Mouse (Mus musculus) heart, postnatal 0 days (tissue): ENCODE measurements at regions not wholly inside any gene's neighbourhood (a gene's known extent, or its start where the extent isn't known, plus 50 kb on each side); places are given as distances from the start of the nearest gene placed in this dataset.

Experiments used
- ATAC-seq: fragments of 200-750 bp; cut with Nextera tagmentation; 2 replicates; pipeline ENCODE4 v1.8.0; 2017; ENCODE audit warnings: low read depth, moderate number of reproducible peaks, moderate library complexity; ENCODE audit not compliant: insufficient read depth
- DNase-seq: peaks from one replicate; pipeline ENCODE4 v3.0.0-alpha.2; 2016; ENCODE audit warnings: low spot score
- H3K27ac ChIP-seq: fragments of 300-500 bp; sonication (generic); 2 replicates; pipeline ENCODE4 v1.5.1; 2014; ENCODE audit warnings: low read depth, mild to moderate bottlenecking
- H3K27me3 ChIP-seq: fragments of 300-500 bp; sonication (generic); 2 replicates; pipeline ENCODE4 v1.6.1; 2014; ENCODE audit warnings: low read length, mixed read lengths; ENCODE audit not compliant: control insufficient read depth, insufficient read depth
- H3K36me3 ChIP-seq: fragments of 300-500 bp; sonication (generic); replicated peaks from 2 replicates; pipeline ENCODE4 v1.6.1; 2014; ENCODE audit warnings: low read length, mixed read lengths; ENCODE audit not compliant: control insufficient read depth, insufficient read depth
- H3K4me1 ChIP-seq: fragments of 300-500 bp; sonication (generic); 2 replicates; pipeline ENCODE4 v1.6.1; 2014; ENCODE audit warnings: antibody characterized with exemption; ENCODE audit not compliant: control insufficient read depth, insufficient read depth
- H3K4me2 ChIP-seq: fragments of 300-500 bp; sonication (generic); 2 replicates; pipeline ENCODE4 v1.6.1; 2014; ENCODE audit warnings: low read depth, mild to moderate bottlenecking, low read length, moderate library complexity
- H3K4me3 ChIP-seq: fragments of 300-500 bp; sonication (generic); 2 replicates; pipeline ENCODE4 v1.5.1; 2014; ENCODE audit warnings: low read depth, low read length
- H3K9ac ChIP-seq: fragments of 300-500 bp; sonication (generic); replicated peaks from 2 replicates; pipeline ENCODE4 v1.6.1; 2014; ENCODE audit warnings: low read depth, low read length, mixed read lengths
- H3K9me3 ChIP-seq: fragments of 300-500 bp; sonication (generic); replicated peaks from 2 replicates; pipeline ENCODE4 v1.6.1; 2016; ENCODE audit warnings: low read length; ENCODE audit not compliant: control insufficient read depth
- CTCF ChIP-seq: IDR thresholded peaks from 2 replicates; pipeline ENCODE4 v1.5.1; 2016; ENCODE audit warnings: antibody characterized with exemption, control low read depth, low read depth
- EP300 ChIP-seq: IDR thresholded peaks from 2 replicates; pipeline ENCODE4 v1.6.1; 2016; ENCODE audit warnings: antibody characterized with exemption, low read depth
- WGBS: fragments of 180-500 bp; shearing (Covaris S2); extraction: QIAGEN DNeasy Blood & Tissue Kit; methylation state at CpG from one replicate; pipeline ENCODE4 v1.1.7; 2014; 5-methylcytosine and 5-hydroxymethylcytosine counted together

- no peak overlapping the region for H3K27ac ChIP-seq
- no peaks in the 10 kb centered on the region for H3K27me3 ChIP-seq
- 62% methylated on average over 1 of the region's 1 CpGs for WGBS
- H3K4me3 ChIP-seq = no peak overlapping the region
- no peak overlapping the region for H3K4me2 ChIP-seq
- ATAC-seq (no peak), DNase-seq (no peak)
- no peaks in the 10 kb centered on the region for H3K36me3 ChIP-seq
- H3K9ac ChIP-seq = no peak overlapping the region
- TF ChIP-seq CTCF (no peak), EP300 (no peak)
- H3K9me3 ChIP-seq = no peaks in the 10 kb centered on the region
- H3K4me1 ChIP-seq = no peaks in the 10 kb centered on the region
These were observed 356.6 kb downstream of the Serpinb8 start for GRCm38 (mm10) chr1:107946204-107946939.

- 59% methylated on average over 2 of the region's 2 CpGs for WGBS
- Histone ChIP-seq H3K27me3 (no peaks in the 10 kb centered on the region), H3K4me1 (no peaks in the 10 kb centered on the region), H3K36me3 (no peaks in the 10 kb centered on the region), H3K27ac (no peak overlapping the region), H3K9ac (no peak overlapping the region), H3K9me3 (no peaks in the 10 kb centered on the region), H3K4me3 (no peak overlapping the region), H3K4me2 (no peak overlapping the region)
- DNase-seq = no peak
- TF ChIP-seq CTCF (no peak), EP300 (no peak)
- no peak for ATAC-seq
These were observed 360.6 kb downstream of the Serpinb8 start for GRCm38 (mm10) chr1:107950396-107950795.

- no peak overlapping the region for H3K27ac ChIP-seq
- H3K4me3 ChIP-seq = no peak overlapping the region
- H3K9me3 ChIP-seq = no peaks in the 10 kb centered on the region
- no peak for DNase-seq
- no peak overlapping the region for H3K9ac ChIP-seq
- H3K27me3 ChIP-seq = no peaks in the 10 kb centered on the region
- no peaks in the 10 kb centered on the region for H3K4me1 ChIP-seq
- no peak for ATAC-seq
- H3K36me3 ChIP-seq = no peaks in the 10 kb centered on the region
- no peak overlapping the region for H3K4me2 ChIP-seq
- no peak for TF ChIP-seq EP300
- TF ChIP-seq CTCF = no peak
These were observed 371.2 kb downstream of the Serpinb8 start for GRCm38 (mm10) chr1:107961009-107961408.

- ATAC-seq = no peak
- WGBS = 26% methylated on average over 8 of the region's 8 CpGs
- no peak for DNase-seq
These were observed 386.0 kb downstream of the Serpinb8 start for GRCm38 (mm10) chr1:107975626-107976335.

GRCm38 (mm10) chr1:107977686-107978085 lies 387.9 kb downstream of the Serpinb8 start:
- WGBS = 52% methylated on average over 2 of the region's 2 CpGs
- Histone ChIP-seq H3K9me3 (no peaks in the 10 kb centered on the region), H3K9ac (no peak overlapping the region), H3K4me2 (no peak overlapping the region), H3K27me3 (no peaks in the 10 kb centered on the region), H3K4me3 (no peak overlapping the region), H3K36me3 (no peaks in the 10 kb centered on the region), H3K27ac (no peak overlapping the region), H3K4me1 (no peaks in the 10 kb centered on the region)
- ATAC-seq (no peak), DNase-seq (no peak)
- no peak for TF ChIP-seq CTCF
- TF ChIP-seq EP300 = no peak

More at GRCm38 (mm10) chr1:107975626-107976335, 386.0 kb downstream of the Serpinb8 start:
- Histone ChIP-seq H3K9me3 (no peaks in the 10 kb centered on the region), H3K36me3 (no peaks in the 10 kb centered on the region), H3K9ac (no peak overlapping the region), H3K27me3 (no peaks in the 10 kb centered on the region), H3K4me1 (no peaks in the 10 kb centered on the region), H3K4me3 (no peak overlapping the region), H3K4me2 (no peak overlapping the region), H3K27ac (no peak overlapping the region)
- no peak for TF ChIP-seq CTCF
- TF ChIP-seq EP300 = no peak

GRCm38 (mm10) chr1:107978411-107978810 lies 388.6 kb downstream of the Serpinb8 start:
- TF ChIP-seq EP300 = no peak
- no peak for TF ChIP-seq CTCF
- WGBS = 33% methylated on average over 5 of the region's 5 CpGs
- Histone ChIP-seq H3K4me2 (no peak overlapping the region), H3K36me3 (no peaks in the 10 kb centered on the region), H3K9ac (no peak overlapping the region), H3K27ac (no peak overlapping the region), H3K4me1 (no peaks in the 10 kb centered on the region), H3K27me3 (no peaks in the 10 kb centered on the region), H3K4me3 (no peak overlapping the region), H3K9me3 (no peaks in the 10 kb centered on the region)
- ATAC-seq (no peak), DNase-seq (no peak)
